Mouse (Mus musculus) gastrocnemius, postnatal 25 days (tissue): ENCODE measurements at regions not wholly inside any gene's neighbourhood (a gene's known extent, or its start where the extent isn't known, plus 50 kb on each side); places are given as distances from the start of the nearest gene placed in this dataset.

ENCODE experiments used
- DNase-seq: peaks from one replicate; pipeline ENCODE4 v3.0.0; 2022

DNA sequence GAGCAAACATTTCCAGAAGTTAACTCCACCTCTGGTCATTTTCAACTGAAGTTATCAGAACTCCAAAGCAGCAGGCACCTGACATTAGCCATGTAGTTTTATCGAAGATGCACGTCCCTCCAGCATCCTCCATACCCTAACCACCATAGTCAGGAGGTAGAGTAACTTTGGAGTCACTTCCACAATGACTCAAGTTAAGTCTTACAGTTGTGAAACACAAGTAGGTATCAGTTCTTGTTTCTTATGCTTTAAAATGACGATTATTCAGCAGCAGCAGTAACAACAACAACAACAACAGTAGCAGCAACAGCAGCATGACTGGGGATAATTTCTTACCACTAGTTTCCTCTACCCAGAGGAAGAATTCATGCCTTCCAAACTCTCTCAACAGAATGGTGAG, 51.3 kb upstream of the Tank start:
- no peak for DNase-seq

DNA sequence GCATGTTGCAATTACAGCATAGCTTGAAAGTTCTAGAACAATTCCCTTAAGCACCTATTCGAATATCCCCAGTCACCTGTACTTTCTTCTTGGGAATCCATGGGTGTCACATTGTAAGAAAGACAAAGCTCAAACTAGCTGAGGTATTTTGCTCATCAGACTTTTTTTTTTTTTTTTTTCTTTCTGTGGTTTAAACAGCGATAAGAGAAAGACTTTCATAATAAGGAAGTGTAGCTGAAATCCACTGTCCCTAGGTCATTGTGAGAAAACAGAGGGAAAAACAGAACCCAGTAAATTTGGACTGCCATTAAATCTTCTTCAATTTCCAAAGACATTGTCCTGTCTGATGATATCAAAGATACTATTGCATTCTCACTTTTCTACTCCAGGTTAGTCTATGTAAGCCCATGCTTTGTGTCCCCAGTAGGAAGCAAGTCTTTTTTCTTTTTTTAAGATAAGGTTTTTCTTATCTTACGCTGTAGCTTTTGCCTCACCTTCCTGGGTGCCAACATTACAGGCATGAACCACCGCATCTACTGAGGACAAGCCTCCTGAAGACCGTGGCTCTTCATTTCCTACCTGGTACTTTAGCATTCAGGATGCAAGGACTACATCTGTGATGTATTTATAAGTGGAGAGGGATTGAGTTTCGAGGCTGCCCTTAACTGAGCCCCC, 54.2 kb upstream of the Tank start:
- DNase-seq = no peak

DNA sequence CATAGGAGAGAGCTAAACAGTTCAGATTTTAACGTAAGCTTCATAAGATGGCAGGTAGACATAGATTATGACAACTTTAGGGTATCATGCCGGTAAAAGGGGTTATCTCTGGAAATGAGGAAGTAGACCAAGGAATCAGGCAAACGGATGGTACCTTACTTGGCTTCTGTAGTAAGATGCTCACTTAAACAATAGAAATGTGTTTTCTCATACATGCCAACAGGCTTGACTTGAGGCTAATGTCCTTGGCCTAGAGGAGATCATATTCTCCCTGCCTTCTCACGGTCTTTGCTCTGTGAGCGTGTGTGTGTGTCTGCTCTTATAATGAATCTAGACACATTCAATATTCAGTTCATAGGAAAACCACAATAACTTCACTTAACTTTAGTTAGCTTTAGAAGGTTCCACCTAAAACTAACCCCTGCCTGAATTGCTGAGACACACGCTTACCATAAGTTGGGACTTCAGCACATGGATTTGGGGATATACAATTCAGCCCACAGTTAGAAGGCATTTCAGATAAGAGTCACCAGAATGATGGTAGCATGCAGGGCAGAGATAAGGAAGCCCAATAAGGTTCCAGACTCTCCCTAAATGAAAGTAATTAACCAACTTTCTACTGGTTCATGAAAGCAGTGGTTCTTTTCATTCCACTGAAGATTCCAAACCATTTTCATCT, 63.8 kb upstream of the Tank start:
- DNase-seq = no peak

- DNase-seq = peak; percentile 8
Measured at GRCm38 (mm10) chr2:61513787-61514444, 64.5 kb upstream of the Tank start.

DNA sequence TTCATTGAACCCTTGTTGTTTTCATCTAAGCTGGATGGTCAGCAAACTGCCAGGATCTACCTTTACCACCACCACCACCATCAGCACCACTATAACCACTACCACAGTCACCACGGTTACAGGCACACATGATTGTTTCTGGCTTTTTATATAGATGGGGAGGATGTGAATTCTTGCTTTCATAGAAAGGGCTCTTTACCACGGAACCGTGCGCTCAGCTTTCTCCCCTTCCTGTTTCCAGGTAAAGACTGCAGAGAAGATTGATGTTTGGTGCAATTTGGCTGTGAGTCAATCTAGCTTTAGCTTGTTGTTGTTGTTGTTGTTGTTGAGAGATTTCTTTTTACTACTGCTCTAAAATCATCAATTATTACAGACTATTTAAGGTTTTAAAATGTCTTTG, 74.8 kb upstream of the Tank start:
- no peak for DNase-seq

GRCm38 (mm10) chr2:61501922-61502321, 76.5 kb upstream of the Tank start:
- DNase-seq = no peak

DNA sequence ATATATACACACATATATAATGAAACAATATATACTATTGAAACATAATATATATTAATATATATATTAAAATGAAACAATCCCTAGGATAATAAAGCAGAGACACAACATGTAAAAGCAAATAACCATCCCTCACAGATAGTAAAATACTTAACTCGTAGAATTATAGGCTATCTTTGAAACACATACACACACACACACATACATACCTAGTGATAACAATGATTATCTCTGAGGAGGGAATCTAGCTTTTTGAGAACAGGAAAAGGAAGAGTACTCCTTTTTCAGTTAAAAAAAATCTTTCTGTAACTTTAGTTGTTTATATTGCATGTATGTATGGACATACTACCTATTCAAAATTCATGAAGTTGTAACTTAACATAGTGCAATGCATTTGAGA, 79.1 kb upstream of the Tank start:
- DNase-seq = no peak

GRCm38 (mm10) chr2:61497930-61498329, 80.5 kb upstream of the Tank start:
- no peak for DNase-seq

DNA sequence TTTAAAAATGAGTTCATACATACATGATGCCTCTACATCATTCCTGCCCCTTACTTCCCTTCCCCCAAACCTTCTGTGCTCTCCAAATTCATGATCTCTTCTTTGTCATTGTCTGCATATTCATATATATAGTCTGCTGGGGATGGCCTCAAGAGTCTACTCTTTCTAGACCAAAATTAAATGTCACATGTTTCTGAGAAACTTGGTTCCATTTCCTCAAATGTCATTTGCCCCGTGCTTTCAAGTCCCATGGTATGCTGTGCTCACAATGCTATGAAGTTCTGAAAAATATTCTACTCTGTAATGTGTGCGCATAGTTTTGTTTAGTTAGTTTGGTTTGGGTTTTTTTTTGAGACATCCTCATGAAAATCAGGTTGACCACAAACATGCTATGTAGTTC, 81.4 kb upstream of the Tank start:
- no peak for DNase-seq

GRCm38 (mm10) chr2:61493918-61494712, 84.3 kb upstream of the Tank start:
- DNase-seq = peak; percentile 24

GRCm38 (mm10) chr2:61492043-61492743, 86.2 kb upstream of the Tank start:
- DNase-seq = no peak

GRCm38 (mm10) chr2:61490436-61491109, 87.8 kb upstream of the Tank start:
- DNase-seq = no peak

- DNase-seq = no peak
Measured at GRCm38 (mm10) chr2:61489762-61490161, 88.6 kb upstream of the Tank start.

- no peak for DNase-seq
Measured at GRCm38 (mm10) chr2:61483820-61484219, 94.6 kb upstream of the Tank start.

GRCm38 (mm10) chr2:61476648-61477047, 101.7 kb upstream of the Tank start:
- no peak for DNase-seq

- no peak for DNase-seq
Measured at GRCm38 (mm10) chr2:61474626-61475025, 103.8 kb upstream of the Tank start.

DNA sequence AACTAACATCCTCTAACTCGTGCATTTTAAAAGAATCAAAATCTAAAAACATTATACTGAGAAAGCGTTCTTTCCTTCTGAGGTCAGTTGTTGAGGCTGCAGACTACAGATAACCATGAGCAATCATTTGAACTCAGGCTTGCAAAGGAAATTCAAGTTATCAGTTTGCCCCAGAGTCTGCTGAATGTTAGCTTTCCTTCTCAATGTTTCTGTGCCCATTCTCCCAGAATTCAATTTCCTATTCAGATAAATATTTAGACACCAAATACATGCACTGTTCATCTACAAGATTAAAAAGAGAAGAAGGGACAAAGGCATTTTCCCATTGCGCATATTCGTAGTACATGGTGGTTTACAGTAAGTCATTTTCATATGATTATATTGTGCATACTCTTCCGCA, 107.9 kb upstream of the Tank start:
- no peak for DNase-seq

DNA sequence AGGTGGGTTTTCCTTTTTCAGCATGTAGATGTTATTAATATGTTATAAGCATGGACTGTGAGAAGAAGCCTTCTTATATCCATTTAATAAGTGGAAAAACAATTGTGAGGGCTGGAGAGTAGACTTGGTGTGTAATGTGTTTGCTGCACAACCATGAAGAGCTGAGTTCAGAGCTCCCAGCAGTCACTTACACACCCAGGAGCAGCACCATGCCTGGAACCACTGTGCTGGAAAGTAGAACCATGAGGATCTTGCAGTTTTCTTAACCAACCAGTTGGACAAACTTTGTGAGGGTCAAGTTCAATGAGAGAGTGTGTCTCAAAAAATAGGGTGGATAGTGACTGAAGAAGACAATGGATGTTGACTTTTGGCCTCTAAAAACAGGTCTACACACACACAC, 108.3 kb upstream of the Tank start:
- DNase-seq = no peak

- peak; percentile 7 for DNase-seq
Measured at GRCm38 (mm10) chr2:61455902-61456301, 122.5 kb upstream of the Tank start.

DNA sequence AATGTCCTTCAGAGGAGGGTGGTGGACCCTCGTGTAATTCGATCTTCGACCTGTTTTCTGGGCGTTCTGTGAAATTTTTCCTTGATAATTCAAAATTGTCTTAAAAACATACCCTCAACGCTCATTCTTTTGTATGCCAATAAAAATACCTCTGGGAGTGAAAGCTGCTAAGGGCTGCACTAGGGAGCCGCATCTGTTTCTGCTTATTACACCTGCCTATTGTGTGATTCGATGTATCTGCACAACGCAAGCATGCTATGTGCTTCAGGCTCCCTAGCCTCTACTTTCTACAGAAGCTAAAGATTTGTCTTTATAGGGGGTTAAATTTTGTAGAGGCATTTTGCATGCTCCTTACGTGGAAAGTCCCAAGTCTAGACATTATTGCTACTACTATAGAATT, 123.7 kb upstream of the Tank start:
- no peak for DNase-seq

GRCm38 (mm10) chr2:61454311-61454728, 124.1 kb upstream of the Tank start:
- DNase-seq = peak; percentile 72
